Mouse (Mus musculus): ENCODE measurements around the gene Acap2.
A peak's percentile ranks its signal among the peaks of the same experiment; 100 is the strongest.

GRCm38 (mm10) chr16:31170297-31170696 is 30.7 kb downstream of the Acap2 start:
- TF ChIP-seq CTCF (IDR thresholded peaks at IDR 0.05; ENCODE audit: low read depth, low read length), result peak; percentile 62
- no peak for TF ChIP-seq POLR2A (IDR thresholded peaks at IDR 0.05; ENCODE audit: extremely low read depth, insufficient read depth, low read length)

Data from liver, adult 2 months (tissue).